Mouse (Mus musculus): ENCODE measurements around the gene Dqx1. TPM values are rescaled to one million over a fixed set of nuclear protein-coding genes. Genes with fewer than 3 reads are reported as not detected.

Gene Dqx1
- polyA plus RNA-seq, 1 experiment from 2014 or later: 1.3 TPM

GRCm38 (mm10) chr6:83019044-83019443 is 38.6 kb upstream of the Dqx1 start:
- no peak for DNase-seq (ENCODE audit: low spot score)
- 85% methylated on average over 3 of the region's 3 CpGs for WGBS

GRCm38 (mm10) chr6:83020121-83020520 is 37.5 kb upstream of the Dqx1 start:
- Histone ChIP-seq H3K9me3 (ENCODE audit: control insufficient read depth, low read length) (no peaks in the 10 kb centered on the region), H3K9ac (ENCODE audit: low read length) (no peak overlapping the region), H3K36me3 (ENCODE audit: control insufficient read depth, insufficient read depth, low read length) (no peaks in the 10 kb centered on the region), H3K27ac (ENCODE audit: low read depth, low read length) (no peak overlapping the region), H3K4me2 (ENCODE audit: low read depth, low read length, severe bottlenecking) (no peak overlapping the region), H3K4me1 (replicated peaks; ENCODE audit: control insufficient read depth, insufficient read depth, low read length) (no peaks in the 10 kb centered on the region), H3K4me3 (ENCODE audit: low read depth, low read length) (no peak overlapping the region), H3K27me3 (ENCODE audit: control insufficient read depth, insufficient read depth, low read length) (no peaks in the 10 kb centered on the region)
- ATAC-seq (replicated peaks; ENCODE audit: low FRiP score): no peak
- DNase-seq (ENCODE audit: low spot score): no peak
- WGBS: 92% methylated on average over 6 of the region's 6 CpGs

More at GRCm38 (mm10) chr6:83019044-83019443, 38.6 kb upstream of the Dqx1 start:
- no peak overlapping the region for H3K4me2 ChIP-seq (ENCODE audit: low read depth, low read length, severe bottlenecking)
- H3K9me3 ChIP-seq (ENCODE audit: control insufficient read depth, low read length): no peaks in the 10 kb centered on the region
- no peak overlapping the region for H3K27ac ChIP-seq (ENCODE audit: low read depth, low read length)
- H3K4me1 ChIP-seq (replicated peaks; ENCODE audit: control insufficient read depth, insufficient read depth, low read length): no peaks in the 10 kb centered on the region
- no peak overlapping the region for H3K9ac ChIP-seq (ENCODE audit: low read length)
- H3K4me3 ChIP-seq (ENCODE audit: low read depth, low read length): no peak overlapping the region
- no peaks in the 10 kb centered on the region for H3K36me3 ChIP-seq (ENCODE audit: control insufficient read depth, insufficient read depth, low read length)
- no peak for ATAC-seq (replicated peaks; ENCODE audit: low FRiP score)
- H3K27me3 ChIP-seq (ENCODE audit: control insufficient read depth, insufficient read depth, low read length): no peaks in the 10 kb centered on the region

DNA sequence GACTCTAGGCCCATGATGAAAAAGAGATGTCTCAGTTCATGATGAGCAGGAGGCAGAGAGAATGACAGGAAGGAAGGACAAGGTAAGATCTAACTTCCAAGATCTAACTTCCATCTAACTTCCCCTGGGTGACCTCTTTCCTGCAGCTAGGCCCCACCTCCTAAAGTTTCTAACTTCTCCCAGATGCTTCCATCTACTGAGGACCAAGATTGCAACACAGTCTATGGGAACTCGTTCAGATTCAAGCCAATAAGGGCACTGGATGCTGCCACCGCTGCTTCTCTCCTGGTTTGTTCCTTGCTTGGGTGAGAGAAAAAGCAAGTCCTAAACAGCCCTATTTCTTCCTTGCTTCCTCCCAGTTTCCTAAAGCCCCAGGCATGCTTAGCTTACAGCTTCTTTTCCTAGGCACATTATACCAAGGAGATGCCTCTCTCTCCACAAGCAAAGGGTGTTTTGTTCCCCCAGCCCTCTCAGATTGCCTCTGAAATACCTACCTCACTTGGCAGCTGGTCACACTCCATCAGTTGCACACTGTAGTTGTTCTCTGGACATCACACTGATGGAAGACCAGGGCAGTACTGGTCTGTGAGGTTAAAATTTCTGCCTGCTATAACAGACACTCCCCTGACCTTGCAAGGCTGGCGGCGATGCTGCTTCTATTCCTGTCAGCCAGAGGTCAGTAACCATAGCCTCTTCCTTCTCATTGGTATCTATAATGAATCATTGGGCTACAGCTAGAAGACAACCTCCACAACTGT is 36.6 kb upstream of the Dqx1 start:
- WGBS: 83% methylated on average over 4 of the region's 4 CpGs
- no peak overlapping the region for H3K9ac ChIP-seq (ENCODE audit: low read length)
- no peak overlapping the region for H3K27ac ChIP-seq (ENCODE audit: low read depth, low read length)
- H3K27me3 ChIP-seq (ENCODE audit: control insufficient read depth, insufficient read depth, low read length): no peaks in the 10 kb centered on the region
- no peak overlapping the region for H3K4me3 ChIP-seq (ENCODE audit: low read depth, low read length)
- ATAC-seq (replicated peaks; ENCODE audit: low FRiP score) (no peak), DNase-seq (ENCODE audit: low spot score) (no peak)
- H3K4me1 ChIP-seq (replicated peaks; ENCODE audit: control insufficient read depth, insufficient read depth, low read length): no peaks in the 10 kb centered on the region
- H3K36me3 ChIP-seq (ENCODE audit: control insufficient read depth, insufficient read depth, low read length): no peaks in the 10 kb centered on the region
- H3K4me2 ChIP-seq (ENCODE audit: low read depth, low read length, severe bottlenecking): no peak overlapping the region
- H3K9me3 ChIP-seq (ENCODE audit: control insufficient read depth, low read length): no peaks in the 10 kb centered on the region

GRCm38 (mm10) chr6:83023008-83023407 is 34.6 kb upstream of the Dqx1 start:
- H3K4me3 ChIP-seq (ENCODE audit: low read depth, low read length): no peak overlapping the region
- no peak overlapping the region for H3K4me2 ChIP-seq (ENCODE audit: low read depth, low read length, severe bottlenecking)
- H3K27ac ChIP-seq (ENCODE audit: low read depth, low read length): no peak overlapping the region
- H3K9ac ChIP-seq (ENCODE audit: low read length): no peak overlapping the region
- H3K4me1 ChIP-seq (replicated peaks; ENCODE audit: control insufficient read depth, insufficient read depth, low read length): no peaks in the 10 kb centered on the region
- WGBS: 90% methylated on average over 9 of the region's 9 CpGs
- no peaks in the 10 kb centered on the region for H3K9me3 ChIP-seq (ENCODE audit: control insufficient read depth, low read length)
- no peaks in the 10 kb centered on the region for H3K27me3 ChIP-seq (ENCODE audit: control insufficient read depth, insufficient read depth, low read length)
- DNase-seq (ENCODE audit: low spot score) (no peak), ATAC-seq (replicated peaks; ENCODE audit: low FRiP score) (no peak)
- H3K36me3 ChIP-seq (ENCODE audit: control insufficient read depth, insufficient read depth, low read length): no peaks in the 10 kb centered on the region

GRCm38 (mm10) chr6:83023786-83024185 is 33.9 kb upstream of the Dqx1 start:
- Histone ChIP-seq H3K9me3 (ENCODE audit: control insufficient read depth, low read length) (no peaks in the 10 kb centered on the region), H3K4me2 (ENCODE audit: low read depth, low read length, severe bottlenecking) (no peak overlapping the region), H3K36me3 (ENCODE audit: control insufficient read depth, insufficient read depth, low read length) (no peaks in the 10 kb centered on the region), H3K4me3 (ENCODE audit: low read depth, low read length) (no peak overlapping the region), H3K4me1 (replicated peaks; ENCODE audit: control insufficient read depth, insufficient read depth, low read length) (no peaks in the 10 kb centered on the region), H3K9ac (ENCODE audit: low read length) (no peak overlapping the region), H3K27ac (ENCODE audit: low read depth, low read length) (no peak overlapping the region), H3K27me3 (ENCODE audit: control insufficient read depth, insufficient read depth, low read length) (no peaks in the 10 kb centered on the region)
- WGBS: 99% methylated on average over 2 of the region's 2 CpGs
- ATAC-seq (replicated peaks; ENCODE audit: low FRiP score): no peak
- no peak for DNase-seq (ENCODE audit: low spot score)

DNA sequence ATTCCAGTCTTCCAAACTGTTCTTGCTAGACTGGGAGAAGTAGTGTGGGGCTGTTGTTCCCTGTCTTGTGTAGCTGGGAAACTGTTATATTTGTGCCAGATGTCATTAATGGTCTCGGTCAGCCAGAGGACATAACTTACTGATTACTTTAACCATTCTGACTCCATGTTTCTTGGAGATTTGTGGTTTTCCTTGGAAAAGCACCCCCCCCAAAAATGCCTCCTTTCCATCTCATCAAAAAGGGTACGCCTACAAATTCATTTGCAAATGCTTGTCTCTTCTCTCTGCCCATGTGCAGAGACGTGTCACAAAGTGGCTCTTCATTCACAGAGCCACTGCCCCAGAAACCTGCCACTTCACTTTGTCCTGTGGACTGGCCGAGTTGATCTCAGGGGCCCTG is 33.2 kb upstream of the Dqx1 start:
- Histone ChIP-seq H3K36me3 (ENCODE audit: control insufficient read depth, insufficient read depth, low read length) (no peaks in the 10 kb centered on the region), H3K4me2 (ENCODE audit: low read depth, low read length, severe bottlenecking) (no peak overlapping the region), H3K27me3 (ENCODE audit: control insufficient read depth, insufficient read depth, low read length) (no peaks in the 10 kb centered on the region), H3K4me3 (ENCODE audit: low read depth, low read length) (no peak overlapping the region), H3K9ac (ENCODE audit: low read length) (no peak overlapping the region), H3K9me3 (ENCODE audit: control insufficient read depth, low read length) (no peaks in the 10 kb centered on the region), H3K27ac (ENCODE audit: low read depth, low read length) (no peak overlapping the region), H3K4me1 (replicated peaks; ENCODE audit: control insufficient read depth, insufficient read depth, low read length) (no peaks in the 10 kb centered on the region)
- DNase-seq (ENCODE audit: low spot score) (no peak), ATAC-seq (replicated peaks; ENCODE audit: low FRiP score) (no peak)
- WGBS: 80% methylated on average over 4 of the region's 4 CpGs

DNA sequence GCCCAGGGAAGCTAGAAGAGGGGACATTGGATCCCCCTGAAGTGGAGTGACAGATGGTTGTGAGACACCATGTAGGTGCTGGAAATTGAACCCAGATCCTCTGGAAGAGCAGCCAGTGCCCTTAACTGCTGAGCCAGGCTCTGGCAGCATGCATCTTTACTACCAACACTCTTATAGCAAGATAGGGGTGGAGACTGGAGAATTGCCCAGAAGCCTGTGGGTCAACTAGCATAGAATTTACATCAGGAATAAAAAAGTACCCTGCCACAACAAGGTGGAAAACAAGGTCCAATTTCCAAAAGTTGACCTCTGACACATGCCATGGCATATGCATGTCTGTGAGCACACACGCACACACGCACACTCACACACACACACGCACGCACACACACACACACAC is 32.4 kb upstream of the Dqx1 start:
- H3K9me3 ChIP-seq (ENCODE audit: control insufficient read depth, low read length): no peaks in the 10 kb centered on the region
- DNase-seq (ENCODE audit: low spot score) (no peak), ATAC-seq (replicated peaks; ENCODE audit: low FRiP score) (no peak)
- no peak overlapping the region for H3K4me2 ChIP-seq (ENCODE audit: low read depth, low read length, severe bottlenecking)
- 97% methylated on average over 4 of the region's 4 CpGs for WGBS
- H3K27ac ChIP-seq (ENCODE audit: low read depth, low read length): no peak overlapping the region
- no peak overlapping the region for H3K4me3 ChIP-seq (ENCODE audit: low read depth, low read length)
- H3K27me3 ChIP-seq (ENCODE audit: control insufficient read depth, insufficient read depth, low read length): 0 out of 2 replicates have a peak, but pooled peaks cover 3% of the 10 kb centered on the region
- H3K9ac ChIP-seq (ENCODE audit: low read length): no peak overlapping the region
- no peaks in the 10 kb centered on the region for H3K36me3 ChIP-seq (ENCODE audit: control insufficient read depth, insufficient read depth, low read length)
- no peaks in the 10 kb centered on the region for H3K4me1 ChIP-seq (replicated peaks; ENCODE audit: control insufficient read depth, insufficient read depth, low read length)

- no peaks in the 10 kb centered on the region for H3K9me3 ChIP-seq (ENCODE audit: control insufficient read depth, low read length)
- H3K27me3 ChIP-seq (ENCODE audit: control insufficient read depth, insufficient read depth, low read length): peaks cover 17% of the 10 kb centered on the region
- 73% methylated on average over 8 of the region's 8 CpGs for WGBS
These were observed 30.4 kb upstream of the Dqx1 start for GRCm38 (mm10) chr6:83027293-83027692.

DNA sequence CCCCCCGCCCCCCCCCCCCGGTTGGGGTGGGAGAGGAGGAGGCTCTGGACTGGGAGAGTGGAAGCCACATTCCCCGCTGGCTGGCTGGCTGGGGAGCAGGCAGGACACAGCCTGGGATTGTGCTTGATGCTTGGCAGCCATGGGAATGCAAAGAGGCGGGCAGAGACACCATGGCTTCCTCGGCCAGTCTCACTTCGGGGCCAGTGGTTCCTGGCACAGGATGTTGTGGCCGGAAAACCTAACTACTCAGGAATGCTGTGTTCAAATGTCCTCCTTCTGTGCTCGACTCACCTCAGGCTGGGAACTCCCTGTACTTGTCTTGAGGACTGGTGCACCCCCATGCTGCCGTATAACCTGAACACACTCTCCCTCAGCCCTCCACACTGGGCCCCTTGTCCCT is 29.9 kb upstream of the Dqx1 start:
- no peak for ATAC-seq (replicated peaks; ENCODE audit: low FRiP score)

More at GRCm38 (mm10) chr6:83027293-83027692, 30.4 kb upstream of the Dqx1 start:
- H3K36me3 ChIP-seq (ENCODE audit: control insufficient read depth, insufficient read depth, low read length): no peaks in the 10 kb centered on the region
- DNase-seq (ENCODE audit: low spot score) (no peak), ATAC-seq (replicated peaks; ENCODE audit: low FRiP score) (no peak)
- H3K27ac ChIP-seq (ENCODE audit: low read depth, low read length): no peak overlapping the region
- H3K4me1 ChIP-seq (replicated peaks; ENCODE audit: control insufficient read depth, insufficient read depth, low read length): peaks cover 2% of the 10 kb centered on the region
- no peak overlapping the region for H3K4me3 ChIP-seq (ENCODE audit: low read depth, low read length)
- no peak overlapping the region for H3K9ac ChIP-seq (ENCODE audit: low read length)
- H3K4me2 ChIP-seq (ENCODE audit: low read depth, low read length, severe bottlenecking): no peak overlapping the region

More for the DNA sequence above, 29.9 kb upstream of the Dqx1 start:
- Histone ChIP-seq H3K27ac (ENCODE audit: low read depth, low read length) (no peak overlapping the region), H3K9me3 (ENCODE audit: control insufficient read depth, low read length) (no peaks in the 10 kb centered on the region), H3K4me1 (replicated peaks; ENCODE audit: control insufficient read depth, insufficient read depth, low read length) (peaks cover 4% of the 10 kb centered on the region), H3K36me3 (ENCODE audit: control insufficient read depth, insufficient read depth, low read length) (no peaks in the 10 kb centered on the region), H3K27me3 (ENCODE audit: control insufficient read depth, insufficient read depth, low read length) (peaks cover 19% of the 10 kb centered on the region), H3K4me3 (ENCODE audit: low read depth, low read length) (no peak overlapping the region), H3K9ac (ENCODE audit: low read length) (no peak overlapping the region), H3K4me2 (ENCODE audit: low read depth, low read length, severe bottlenecking) (no peak overlapping the region)
- no peak for DNase-seq (ENCODE audit: low spot score)
- 54% methylated on average over 7 of the region's 9 CpGs for WGBS
